Mouse (Mus musculus) kidney, adult 2 months (tissue): ENCODE measurements at regions not wholly inside any gene's neighbourhood (a gene's known extent, or its start where the extent isn't known, plus 50 kb on each side); places are given as distances from the start of the nearest gene placed in this dataset.

Experiments
- CTCF ChIP-seq: fragments of 200-500 bp; conservative IDR thresholded peaks from 2 replicates; pipeline ENCODE4 v1.5.1; 2011; ENCODE audit warnings: low read depth, mild to moderate bottlenecking, control low read depth, low read length, moderate library complexity, mixed read lengths; ENCODE audit not compliant: insufficient read depth, insufficient read length
- POLR2A ChIP-seq: fragments of 200-500 bp; IDR thresholded peaks from one replicate; pipeline ENCODE4 v1.6.1; 2011; ENCODE audit warnings: low read depth, low read length, control low read depth

DNA sequence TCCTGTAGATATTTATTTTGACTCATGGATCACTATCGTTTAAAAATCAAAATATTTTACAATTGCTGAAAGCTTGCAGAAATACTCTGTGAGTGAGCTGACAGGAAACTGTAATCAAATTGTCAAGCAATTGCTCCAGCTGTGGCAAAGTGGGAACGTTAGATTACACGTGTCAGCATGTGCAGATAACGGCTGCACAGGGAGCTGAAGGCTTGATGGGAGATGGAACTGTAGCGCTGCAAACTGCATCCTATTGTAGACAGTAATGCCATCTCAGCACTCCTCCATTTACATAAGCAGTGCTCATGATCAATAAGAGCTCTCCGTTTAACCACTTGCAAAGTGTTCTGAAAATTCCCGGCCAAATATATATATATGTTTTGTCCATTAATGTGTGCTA lies 201.7 kb upstream of the Prmt6 start:
- TF ChIP-seq CTCF (no peak), POLR2A (no peak)
